Mouse (Mus musculus): ENCODE data around the gene Lrrc29. TPM values are rescaled to one million over a fixed set of nuclear protein-coding genes. Genes with fewer than 3 reads are reported as not detected.
A peak's percentile ranks its signal among the peaks of the same experiment; 100 is the strongest.
"Not testable (repeated sequence)": the region's sequence is repeated elsewhere in the genome, so short reads cannot be mapped to it uniquely, and the experiment has no call there.

Gene Lrrc29
- polyA plus RNA-seq, 1 experiment from 2014 or later = 2.0 TPM

DNA sequence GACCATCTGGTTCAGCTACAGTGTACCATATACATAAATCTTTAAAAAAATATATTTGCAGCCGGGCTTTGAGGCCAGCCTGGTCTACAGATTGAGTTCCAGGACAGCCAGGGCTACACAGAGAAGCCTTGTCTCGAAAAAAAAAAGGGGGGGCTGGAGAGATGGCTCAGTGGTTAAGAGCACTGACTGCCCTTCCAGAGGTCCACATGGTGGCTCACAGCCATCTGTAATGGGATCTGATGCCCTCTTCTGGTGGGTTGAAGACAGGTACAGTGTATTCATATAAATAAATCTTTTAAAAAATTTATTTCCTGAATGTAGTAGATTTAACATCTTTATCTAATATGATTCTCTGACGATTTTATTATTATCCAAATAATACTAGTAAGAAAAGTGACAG, 34.3 kb downstream of the Lrrc29 start:
- H3K27ac ChIP-seq (ENCODE audit: low read depth, low read length); H3K4me3 ChIP-seq (ENCODE audit: low read depth, low read length); H3K4me2 ChIP-seq (ENCODE audit: low read depth, low read length, severe bottlenecking); H3K27me3 ChIP-seq (ENCODE audit: control insufficient read depth, insufficient read depth, low read length); ATAC-seq (replicated peaks; ENCODE audit: low FRiP score); H3K36me3 ChIP-seq (ENCODE audit: control insufficient read depth, insufficient read depth, low read length); H3K9me3 ChIP-seq (ENCODE audit: control insufficient read depth, low read length); H3K9ac ChIP-seq (ENCODE audit: low read length): not testable (repeated sequence)
- peak; percentile 43 for DNase-seq (ENCODE audit: low spot score)
- H3K4me1 ChIP-seq (replicated peaks; ENCODE audit: control insufficient read depth, insufficient read depth, low read length) = peaks cover 13% of the 10 kb centered on the region
- WGBS = 68% methylated on average over 3 of the region's 3 CpGs

DNA sequence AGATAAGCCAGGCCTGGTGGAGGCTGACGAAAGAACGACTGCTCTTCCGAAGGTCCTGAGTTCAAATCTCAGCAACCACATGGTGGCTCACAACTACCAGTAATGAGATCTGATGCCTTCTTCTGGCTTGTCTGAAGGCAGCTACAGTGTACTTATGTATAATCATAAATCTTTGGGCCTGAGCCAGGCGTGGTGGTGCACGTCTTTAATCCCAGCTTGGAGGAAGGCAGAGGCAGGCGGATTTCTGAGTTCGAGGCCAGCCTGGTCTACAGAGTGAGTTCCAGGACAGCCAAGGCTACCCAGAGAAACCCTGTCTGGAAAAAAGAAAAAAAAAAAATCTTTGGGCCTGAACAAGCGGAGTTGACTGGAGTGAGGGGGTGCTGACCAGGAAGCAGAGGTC, 34.7 kb downstream of the Lrrc29 start:
- 85% methylated on average over 8 of the region's 8 CpGs for WGBS
- H3K27ac ChIP-seq (ENCODE audit: low read depth, low read length); H3K27me3 ChIP-seq (ENCODE audit: control insufficient read depth, insufficient read depth, low read length); H3K36me3 ChIP-seq (ENCODE audit: control insufficient read depth, insufficient read depth, low read length); ATAC-seq (replicated peaks; ENCODE audit: low FRiP score); H3K4me3 ChIP-seq (ENCODE audit: low read depth, low read length); H3K4me2 ChIP-seq (ENCODE audit: low read depth, low read length, severe bottlenecking); H3K9ac ChIP-seq (ENCODE audit: low read length); H3K9me3 ChIP-seq (ENCODE audit: control insufficient read depth, low read length): not testable (repeated sequence)
- DNase-seq (ENCODE audit: low spot score) = peak; percentile 43
- peaks cover 13% of the 10 kb centered on the region for H3K4me1 ChIP-seq (replicated peaks; ENCODE audit: control insufficient read depth, insufficient read depth, low read length)

DNA sequence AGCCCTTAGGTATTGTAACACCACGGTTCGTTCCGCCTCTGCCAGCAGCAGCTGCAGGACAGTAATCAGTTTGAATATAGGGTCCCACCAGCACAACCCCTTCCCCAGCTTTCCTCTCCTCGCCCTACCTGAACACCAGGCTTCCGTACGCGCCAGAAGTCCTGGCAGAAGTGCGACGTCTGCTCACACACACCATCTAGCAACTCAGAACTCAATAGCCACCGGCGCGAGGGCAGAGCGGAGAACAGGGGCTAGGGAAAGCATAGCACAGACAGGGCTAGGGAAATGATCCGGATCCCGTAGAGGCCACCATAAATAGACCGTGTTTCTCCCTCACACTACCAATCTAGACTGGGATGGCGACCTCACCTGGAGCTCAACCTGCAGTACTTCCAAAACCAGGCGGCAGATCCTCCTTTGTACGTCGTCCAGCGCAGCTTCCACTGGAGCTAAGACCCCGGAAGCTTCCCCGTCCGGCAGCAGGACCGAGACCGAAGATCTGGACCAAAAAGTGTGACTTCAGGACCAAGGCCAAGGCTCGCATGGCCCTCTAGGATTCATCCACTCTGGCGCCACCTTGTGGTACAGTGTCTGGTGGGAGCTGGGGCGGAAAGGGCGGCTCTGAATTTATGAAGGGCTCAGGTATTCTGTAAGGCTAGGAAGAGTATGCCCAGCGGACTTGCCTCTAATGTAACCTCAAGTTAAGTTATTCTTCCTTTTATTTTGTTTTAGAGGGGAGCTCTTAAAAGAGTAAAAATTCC, 35.3 kb downstream of the Lrrc29 start:
- H3K4me3 ChIP-seq (ENCODE audit: low read depth, low read length) = peak overlapping the region; percentile 39
- H3K9me3 ChIP-seq (ENCODE audit: control insufficient read depth, low read length) = no peaks in the 10 kb centered on the region
- peaks cover 13% of the 10 kb centered on the region for H3K4me1 ChIP-seq (replicated peaks; ENCODE audit: control insufficient read depth, insufficient read depth, low read length)
- H3K9ac ChIP-seq (ENCODE audit: low read length) = no peak overlapping the region
- DNase-seq (ENCODE audit: low spot score) = peak; percentile 92
- no peak overlapping the region for H3K27ac ChIP-seq (ENCODE audit: low read depth, low read length)
- 6% methylated on average over 31 of the region's 31 CpGs for WGBS
- peak overlapping the region; percentile 74; the same call in 1 of the 2 replicates for H3K4me2 ChIP-seq (ENCODE audit: low read depth, low read length, severe bottlenecking)
- H3K36me3 ChIP-seq (ENCODE audit: control insufficient read depth, insufficient read depth, low read length) = no peaks in the 10 kb centered on the region
- no peak for ATAC-seq (replicated peaks; ENCODE audit: low FRiP score)
- peaks cover 9% of the 10 kb centered on the region for H3K27me3 ChIP-seq (ENCODE audit: control insufficient read depth, insufficient read depth, low read length)

DNA sequence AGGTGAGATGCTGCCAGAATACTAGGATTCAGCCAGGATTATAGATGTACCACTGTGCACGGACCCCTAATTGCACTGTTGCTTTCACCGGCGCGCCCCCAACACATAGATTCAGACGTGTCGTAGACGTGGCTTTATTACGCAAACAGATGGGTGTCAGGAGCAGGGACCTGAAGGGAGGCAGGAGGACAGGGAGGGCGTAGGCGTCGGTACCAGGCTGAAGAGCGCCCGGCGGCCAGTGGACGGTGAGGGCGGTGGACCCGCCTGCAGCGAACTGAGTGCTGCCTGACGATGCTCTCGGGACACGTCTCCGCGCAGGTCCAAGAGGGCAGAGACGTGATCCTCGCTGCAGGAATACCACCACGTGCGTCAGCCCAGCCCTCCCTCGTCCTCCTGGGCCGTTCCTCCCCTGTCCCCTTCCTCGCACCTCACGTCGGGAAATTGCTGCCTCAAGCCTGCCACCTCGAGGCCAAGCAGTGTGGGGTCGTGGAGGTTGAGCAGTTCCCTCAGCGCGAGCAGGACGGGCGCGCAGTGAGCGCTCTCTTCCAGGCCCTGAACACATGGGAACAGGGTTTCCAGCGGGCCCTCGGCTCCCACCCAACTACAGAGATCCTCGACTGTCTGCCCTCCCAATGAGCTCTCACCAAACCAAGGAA, 36.1 kb downstream of the Lrrc29 start, which contains the start of gene 4931428F04Rik:
Gene 4931428F04Rik, minus strand, starts transcription at position 60 of the 656 bp plus-strand sequence.
- Histone ChIP-seq H3K27me3 (ENCODE audit: control insufficient read depth, insufficient read depth, low read length) (peaks cover 9% of the 10 kb centered on the region), H3K4me1 (replicated peaks; ENCODE audit: control insufficient read depth, insufficient read depth, low read length) (peaks cover 13% of the 10 kb centered on the region)
- 1% methylated on average over 42 of the region's 43 CpGs for WGBS

DNA sequence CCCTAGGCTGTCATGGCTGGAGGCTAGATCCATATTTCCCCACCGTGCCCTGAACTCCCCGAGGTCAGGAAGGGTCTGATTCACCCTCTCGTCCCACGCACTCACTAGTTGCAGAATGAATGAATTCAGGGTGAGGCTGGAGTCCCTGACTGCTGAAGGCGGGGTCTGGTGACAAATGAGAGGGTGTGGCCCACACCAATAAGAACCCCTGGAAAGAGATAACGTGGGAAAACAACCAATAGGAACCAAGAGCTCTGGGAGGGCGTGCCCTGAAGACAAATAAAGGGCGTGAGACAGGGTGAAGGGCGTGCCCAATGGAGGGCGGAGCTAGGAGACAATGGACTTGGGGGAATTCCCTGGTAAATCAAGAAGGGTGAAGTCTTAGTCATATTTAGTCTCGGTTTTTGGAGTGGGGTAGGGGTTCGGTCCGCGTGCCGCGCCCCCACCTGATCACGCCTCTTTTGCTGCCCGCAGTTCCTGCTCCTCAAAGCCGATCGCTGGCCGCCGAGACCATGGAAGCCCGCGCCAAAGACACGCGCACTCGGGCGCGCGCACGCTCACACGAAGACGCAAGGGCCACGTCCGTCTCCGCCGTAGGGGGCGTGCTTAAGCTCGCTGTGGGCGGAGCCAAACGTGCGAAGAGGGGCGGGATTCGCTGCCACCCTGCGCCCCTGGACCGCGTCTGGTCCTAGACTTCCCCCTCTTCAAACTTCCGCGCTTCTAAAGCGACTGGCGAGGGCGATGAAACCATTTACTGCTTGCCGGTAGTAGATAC, 36.9 kb downstream of the Lrrc29 start:
- H3K27me3 ChIP-seq (ENCODE audit: control insufficient read depth, insufficient read depth, low read length) = peaks cover 9% of the 10 kb centered on the region
- no peaks in the 10 kb centered on the region; the same call in 1 of the 2 replicates for H3K36me3 ChIP-seq (ENCODE audit: control insufficient read depth, insufficient read depth, low read length)
- DNase-seq (ENCODE audit: low spot score) (peak; percentile 97), ATAC-seq (replicated peaks; ENCODE audit: low FRiP score) (peak; percentile 93)
- H3K27ac ChIP-seq (ENCODE audit: low read depth, low read length) = peak overlapping the region; percentile 73
- H3K4me1 ChIP-seq (replicated peaks; ENCODE audit: control insufficient read depth, insufficient read depth, low read length) = peaks cover 13% of the 10 kb centered on the region
- under 1% methylated on average over 53 of the region's 53 CpGs for WGBS
- no peaks in the 10 kb centered on the region for H3K9me3 ChIP-seq (ENCODE audit: control insufficient read depth, low read length)
- H3K4me3 ChIP-seq (ENCODE audit: low read depth, low read length) = peak overlapping the region; percentile 39
- peak overlapping the region; percentile 74 for H3K4me2 ChIP-seq (ENCODE audit: low read depth, low read length, severe bottlenecking)
- H3K9ac ChIP-seq (ENCODE audit: low read length) = peak overlapping the region; percentile 65

More for the DNA sequence above, 36.1 kb downstream of the Lrrc29 start, which contains the start of gene 4931428F04Rik:
- Histone ChIP-seq H3K4me3 (ENCODE audit: low read depth, low read length) (peak within 1 kb of the TSS; percentile 39), H3K9ac (ENCODE audit: low read length) (peak within 1 kb of the TSS; percentile 65), H3K9me3 (ENCODE audit: control insufficient read depth, low read length) (no peaks in the 10 kb centered on the region), H3K27ac (ENCODE audit: low read depth, low read length) (peak within 1 kb of the TSS; percentile 73), H3K36me3 (ENCODE audit: control insufficient read depth, insufficient read depth, low read length) (no peaks in the 10 kb centered on the region), H3K4me2 (ENCODE audit: low read depth, low read length, severe bottlenecking) (peak within 1 kb of the TSS; percentile 74)
- DNase-seq (ENCODE audit: low spot score) (peak; percentile 81), ATAC-seq (replicated peaks; ENCODE audit: low FRiP score) (peak; percentile 50)

DNA sequence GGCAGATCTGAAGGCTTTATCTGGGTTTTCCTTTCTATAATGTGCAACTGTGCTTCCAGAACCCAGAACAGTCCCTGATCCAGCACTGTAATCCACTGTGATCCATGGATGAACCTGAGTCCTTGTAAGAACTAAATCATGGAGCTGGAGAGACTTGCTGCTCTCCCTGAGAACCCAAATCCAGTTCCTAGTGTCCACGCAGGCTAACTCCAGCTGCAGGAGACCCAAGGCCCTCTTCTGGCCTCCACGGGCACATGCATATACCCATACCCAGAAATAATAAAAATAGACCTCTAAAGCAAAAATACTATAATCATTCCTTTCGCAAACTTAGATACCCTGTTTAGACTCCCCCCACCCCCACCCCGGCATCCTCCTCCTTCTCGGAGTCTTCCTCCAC, 37.8 kb downstream of the Lrrc29 start:
- peaks cover 9% of the 10 kb centered on the region for H3K27me3 ChIP-seq (ENCODE audit: control insufficient read depth, insufficient read depth, low read length)

DNA sequence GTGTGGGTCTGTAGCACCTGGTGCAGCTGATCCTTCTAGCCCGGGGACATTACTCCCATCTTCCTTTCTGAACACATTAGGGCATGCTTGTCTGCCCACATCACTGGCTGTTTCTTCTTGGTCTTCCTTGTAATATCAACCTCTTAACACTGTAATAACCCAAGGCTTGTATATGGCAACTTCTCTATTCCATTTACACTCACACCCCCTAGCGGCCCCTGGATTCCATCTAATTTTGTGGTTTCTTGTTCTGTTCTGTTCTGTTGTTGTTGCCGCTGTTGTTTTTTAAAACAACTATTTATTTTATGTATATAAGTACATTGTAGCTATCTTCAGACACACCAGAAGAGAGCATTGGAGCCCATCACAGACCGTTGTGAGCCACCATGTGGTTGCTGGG, 39.2 kb downstream of the Lrrc29 start:
- Histone ChIP-seq H3K4me2 (ENCODE audit: low read depth, low read length, severe bottlenecking) (no peak overlapping the region), H3K27ac (ENCODE audit: low read depth, low read length) (no peak overlapping the region), H3K27me3 (ENCODE audit: control insufficient read depth, insufficient read depth, low read length) (peaks cover 9% of the 10 kb centered on the region), H3K36me3 (ENCODE audit: control insufficient read depth, insufficient read depth, low read length) (no peaks in the 10 kb centered on the region; the same call in 1 of the 2 replicates), H3K9ac (ENCODE audit: low read length) (no peak overlapping the region), H3K9me3 (ENCODE audit: control insufficient read depth, low read length) (no peaks in the 10 kb centered on the region), H3K4me3 (ENCODE audit: low read depth, low read length) (no peak overlapping the region), H3K4me1 (replicated peaks; ENCODE audit: control insufficient read depth, insufficient read depth, low read length) (peaks cover 13% of the 10 kb centered on the region)
- DNase-seq (ENCODE audit: low spot score) (no peak), ATAC-seq (replicated peaks; ENCODE audit: low FRiP score) (no peak)
- WGBS = 86% methylated on average over 4 of the region's 4 CpGs

More for the DNA sequence above, 37.8 kb downstream of the Lrrc29 start:
- H3K36me3 ChIP-seq (ENCODE audit: control insufficient read depth, insufficient read depth, low read length) = no peaks in the 10 kb centered on the region; the same call in 1 of the 2 replicates
- peak overlapping the region; percentile 14; the same call in 1 of the 2 replicates for H3K9ac ChIP-seq (ENCODE audit: low read length)
- ATAC-seq (replicated peaks; ENCODE audit: low FRiP score) (no peak), DNase-seq (ENCODE audit: low spot score) (peak; percentile 47)
- H3K4me3 ChIP-seq (ENCODE audit: low read depth, low read length) = peak overlapping the region; percentile 39; the same call in 1 of the 2 replicates
- 87% methylated on average over 5 of the region's 5 CpGs for WGBS
- no peaks in the 10 kb centered on the region for H3K9me3 ChIP-seq (ENCODE audit: control insufficient read depth, low read length)
- H3K4me2 ChIP-seq (ENCODE audit: low read depth, low read length, severe bottlenecking) = peak overlapping the region; percentile 74
- H3K4me1 ChIP-seq (replicated peaks; ENCODE audit: control insufficient read depth, insufficient read depth, low read length) = peaks cover 13% of the 10 kb centered on the region
- H3K27ac ChIP-seq (ENCODE audit: low read depth, low read length) = no peak overlapping the region

DNA sequence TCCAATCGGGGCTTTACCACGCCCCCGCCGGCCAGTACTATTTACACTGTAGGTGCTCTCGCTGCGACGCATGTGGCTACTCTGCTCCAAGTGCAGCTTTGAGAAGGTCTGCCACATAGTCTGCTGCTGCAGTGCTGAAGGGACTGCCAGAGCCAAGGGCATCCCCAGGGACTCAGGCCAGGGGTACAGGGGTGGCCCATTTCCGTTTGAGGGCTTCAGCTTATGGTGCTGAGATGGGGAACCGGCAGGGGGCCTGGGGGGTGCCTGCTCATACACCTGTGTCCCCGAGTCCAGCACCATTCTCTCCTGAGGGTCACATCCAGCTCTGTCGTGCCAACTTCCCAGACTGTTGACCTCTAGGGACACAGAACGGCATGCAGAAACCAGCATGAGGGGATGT, 40.6 kb downstream of the Lrrc29 start:
- Histone ChIP-seq H3K4me2 (ENCODE audit: low read depth, low read length, severe bottlenecking) (no peak overlapping the region), H3K9ac (ENCODE audit: low read length) (no peak overlapping the region), H3K27ac (ENCODE audit: low read depth, low read length) (no peak overlapping the region), H3K36me3 (ENCODE audit: control insufficient read depth, insufficient read depth, low read length) (no peaks in the 10 kb centered on the region; the same call in 1 of the 2 replicates), H3K9me3 (ENCODE audit: control insufficient read depth, low read length) (no peaks in the 10 kb centered on the region), H3K27me3 (ENCODE audit: control insufficient read depth, insufficient read depth, low read length) (peaks cover 6% of the 10 kb centered on the region), H3K4me1 (replicated peaks; ENCODE audit: control insufficient read depth, insufficient read depth, low read length) (peaks cover 12% of the 10 kb centered on the region), H3K4me3 (ENCODE audit: low read depth, low read length) (no peak overlapping the region)
- ATAC-seq (replicated peaks; ENCODE audit: low FRiP score) = no peak
- 44% methylated on average over 12 of the region's 12 CpGs for WGBS
- DNase-seq (ENCODE audit: low spot score) = peak; percentile 47
